Mouse (Mus musculus) cerebellum, postnatal 10 days (tissue): ENCODE results near the gene Huwe1.

Source experiments
- DNase-seq, 2 experiments: peaks; one replicate each; pipeline ENCODE4 v3.0.0; 2021; ENCODE audit warnings: mixed read lengths in 2 of 2

Huwe1 gene

GRCm38 (mm10) chrX:151951181-151951580, 150.6 kb downstream of the Huwe1 start:
- no peak for DNase-seq
